Mouse (Mus musculus) embryonic facial prominence, embryonic 14.5 days (tissue): ENCODE data around the gene Ctc1. TPM values are rescaled to one million over a fixed set of nuclear protein-coding genes. Genes with fewer than 3 reads are reported as not detected.

ENCODE experiments used
- ATAC-seq: fragments of 200-750 bp; cut with Nextera tagmentation; 2 replicates; pipeline ENCODE4 v1.8.0; 2017; ENCODE audit warnings: low read depth, moderate number of reproducible peaks, moderate TSS enrichment
- DNase-seq: peaks from one replicate; pipeline ENCODE4 v3.0.0-alpha.2; 2015; ENCODE audit warnings: low spot score
- H3K27ac ChIP-seq: fragments of 300-500 bp; sonication (generic); replicated peaks from 2 replicates; pipeline ENCODE4 v1.5.1; 2014; ENCODE audit warnings: low read depth, mild to moderate bottlenecking, low read length, moderate library complexity
- H3K27me3 ChIP-seq: fragments of 300-500 bp; sonication (generic); replicated peaks from 2 replicates; pipeline ENCODE4 v1.6.1; 2014; ENCODE audit warnings: low read length; ENCODE audit not compliant: control insufficient read depth, insufficient read depth
- H3K36me3 ChIP-seq: fragments of 300-500 bp; sonication (generic); 2 replicates; pipeline ENCODE4 v1.6.1; 2014; ENCODE audit warnings: low read length, mixed read lengths; ENCODE audit not compliant: control insufficient read depth, insufficient read depth
- H3K4me1 ChIP-seq: fragments of 300-500 bp; sonication (generic); 2 replicates; pipeline ENCODE4 v1.6.1; 2014; ENCODE audit warnings: antibody characterized with exemption, low read length; ENCODE audit not compliant: control insufficient read depth, insufficient read depth
- H3K4me2 ChIP-seq: fragments of 300-500 bp; sonication (generic); 2 replicates; pipeline ENCODE4 v1.6.1; 2014; ENCODE audit warnings: low read depth, mild to moderate bottlenecking, low read length, moderate library complexity, mixed read lengths
- H3K4me3 ChIP-seq: fragments of 300-500 bp; sonication (generic); 2 replicates; pipeline ENCODE4 v1.5.1; 2014; ENCODE audit warnings: low read depth, mild to moderate bottlenecking, low read length
- H3K9ac ChIP-seq: fragments of 300-500 bp; sonication (generic); 2 replicates; pipeline ENCODE4 v1.6.1; 2014; ENCODE audit warnings: low read depth, mild to moderate bottlenecking, low read length, moderate library complexity, mixed read lengths
- H3K9me3 ChIP-seq: fragments of 300-500 bp; sonication (generic); 2 replicates; pipeline ENCODE4 v1.6.1; 2016; ENCODE audit warnings: low read length; ENCODE audit not compliant: control insufficient read depth
- WGBS: fragments of 180-500 bp; shearing (Covaris S2); extraction: QIAGEN DNeasy Blood & Tissue Kit; methylation state at CpG from one replicate; pipeline ENCODE4 v1.1.7; 2014; 5-methylcytosine and 5-hydroxymethylcytosine counted together
- polyA plus RNA-seq: library from polyadenylated mRNA; unstranded; fragments of >200 nt; fragmentation: Nextera tagmentation; extraction: Ambion mirVana; gene quantifications from 2 replicates; pipeline ENCODE4 v1.2.1, GENCODE M21; 2014

Ctc1 gene
- polyA plus RNA-seq, 1 experiment from 2014 or later, result 36.5 TPM

DNA sequence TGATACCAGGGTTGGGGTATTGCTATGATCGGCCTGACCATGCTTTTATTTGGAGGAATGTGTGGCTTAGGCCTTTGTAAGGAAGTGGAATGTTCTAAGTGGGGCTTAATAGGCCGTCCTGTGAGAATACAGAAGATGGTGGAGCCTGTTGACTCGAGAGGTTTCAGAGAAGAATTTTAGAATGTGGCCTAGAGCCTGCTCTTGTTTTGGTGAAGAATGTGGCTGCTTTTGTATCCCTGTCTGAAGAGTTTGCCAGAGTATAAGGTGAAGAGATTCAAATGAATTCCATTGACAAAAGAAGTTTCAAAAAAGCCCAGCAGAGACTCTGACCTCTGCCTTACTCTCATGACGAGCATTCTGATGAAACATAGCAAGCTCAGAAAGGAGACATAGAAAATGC lies 36.1 kb downstream of the Ctc1 start:
- no peak overlapping the region for H3K27ac ChIP-seq
- H3K36me3 ChIP-seq, result peaks cover 46% of the 10 kb centered on the region
- no peaks in the 10 kb centered on the region for H3K9me3 ChIP-seq
- H3K4me3 ChIP-seq, result no peak overlapping the region
- 83% methylated on average over 4 of the region's 4 CpGs for WGBS
- no peak for ATAC-seq
- H3K4me1 ChIP-seq, result no peaks in the 10 kb centered on the region
- H3K27me3 ChIP-seq, result no peaks in the 10 kb centered on the region
- no peak for DNase-seq
- no peak overlapping the region for H3K9ac ChIP-seq
- H3K4me2 ChIP-seq, result no peak overlapping the region

DNA sequence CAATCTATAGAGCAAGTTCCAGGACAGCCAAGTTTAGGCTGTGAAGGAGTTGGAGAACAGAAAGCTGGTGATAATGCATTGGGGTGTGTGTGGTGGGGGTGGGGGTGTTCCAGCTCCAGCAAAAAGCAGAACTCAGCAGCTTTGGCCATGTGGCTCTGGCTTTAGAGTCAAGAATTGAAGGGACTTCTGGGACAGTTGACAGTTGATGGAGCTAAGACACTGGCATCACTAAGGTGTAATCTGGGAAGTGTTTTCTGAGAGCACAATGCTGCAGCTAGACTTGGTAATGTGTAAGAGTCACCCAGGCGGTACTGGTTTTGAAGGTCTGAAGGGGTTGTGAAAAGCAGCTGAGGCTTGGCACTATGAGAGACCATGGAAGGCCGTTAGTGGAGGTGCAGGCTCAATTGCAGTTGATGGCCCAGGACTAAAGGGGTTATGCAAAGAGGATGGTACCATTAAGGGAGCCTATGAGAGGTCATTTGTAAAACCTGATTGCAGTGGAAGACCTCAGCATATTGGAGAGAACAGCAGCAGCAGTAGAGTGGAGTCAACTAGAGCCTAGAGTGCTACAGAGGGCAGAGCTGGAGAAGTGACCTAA lies 37.2 kb downstream of the Ctc1 start:
- WGBS, result 80% methylated on average over 2 of the region's 2 CpGs
- peaks cover 46% of the 10 kb centered on the region for H3K36me3 ChIP-seq
- no peak for ATAC-seq

DNA sequence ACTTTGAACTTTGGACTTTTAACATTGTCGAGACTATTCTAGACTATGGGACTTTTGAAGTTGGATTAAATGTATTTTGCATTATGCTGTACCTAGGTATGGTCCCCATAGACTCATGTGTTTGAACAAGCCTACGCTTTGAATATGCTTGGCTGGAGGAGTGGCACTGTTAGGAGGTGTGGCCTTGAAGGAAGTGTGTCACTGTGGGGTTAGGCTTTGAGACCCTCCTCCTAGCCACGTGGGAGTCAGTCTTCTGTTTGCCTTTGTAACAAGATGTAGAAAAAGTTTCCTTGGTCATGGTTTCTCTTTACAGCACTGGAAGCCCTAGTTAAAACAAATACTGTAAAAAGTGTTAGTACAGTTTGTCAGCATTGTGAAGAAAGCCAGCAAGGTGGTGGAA lies 38.1 kb downstream of the Ctc1 start:
- Histone ChIP-seq H3K27ac (no peak overlapping the region), H3K36me3 (peaks cover 40% of the 10 kb centered on the region), H3K9ac (no peak overlapping the region), H3K27me3 (no peaks in the 10 kb centered on the region), H3K4me1 (peaks cover 5% of the 10 kb centered on the region), H3K4me2 (no peak overlapping the region), H3K9me3 (no peaks in the 10 kb centered on the region), H3K4me3 (no peak overlapping the region)
- ATAC-seq (no peak), DNase-seq (no peak)
- WGBS, result 76% methylated on average over 3 of the region's 3 CpGs

More for the DNA sequence above, 37.2 kb downstream of the Ctc1 start:
- no peaks in the 10 kb centered on the region for H3K9me3 ChIP-seq
- H3K4me1 ChIP-seq, result no peaks in the 10 kb centered on the region
- H3K9ac ChIP-seq, result no peak overlapping the region
- no peak overlapping the region for H3K4me3 ChIP-seq
- H3K4me2 ChIP-seq, result no peak overlapping the region
- DNase-seq, result no peak
- no peak overlapping the region for H3K27ac ChIP-seq
- no peaks in the 10 kb centered on the region for H3K27me3 ChIP-seq

DNA sequence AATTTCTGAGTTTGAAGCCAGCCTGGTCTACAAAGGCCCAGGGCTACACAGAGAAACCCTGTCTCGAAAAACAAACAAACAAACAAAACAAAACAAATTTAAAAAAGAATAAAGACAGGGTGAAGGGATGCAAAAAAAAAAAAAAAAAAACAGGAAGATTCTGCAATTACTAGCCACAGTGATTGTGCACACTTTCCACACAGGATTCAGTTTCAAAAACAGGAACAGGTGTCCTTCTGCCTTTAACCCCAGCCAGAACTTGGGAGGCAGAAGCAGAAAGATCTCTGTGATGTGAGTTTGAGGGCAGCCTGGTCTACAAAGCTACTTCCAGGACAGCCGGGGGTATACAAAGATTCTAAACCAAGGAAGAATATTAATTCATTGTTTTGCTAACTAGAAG lies 42.6 kb downstream of the Ctc1 start:
- peak overlapping the region; percentile 75 for H3K4me2 ChIP-seq
- peaks cover 6% of the 10 kb centered on the region; the same call in 1 of the 2 replicates for H3K36me3 ChIP-seq
- peak overlapping the region; percentile 97 for H3K4me3 ChIP-seq
- H3K9ac ChIP-seq, result peak overlapping the region; percentile 76
- 82% methylated on average over 2 of the region's 2 CpGs for WGBS
- ATAC-seq (no peak), DNase-seq (no peak)
- peaks cover 19% of the 10 kb centered on the region for H3K4me1 ChIP-seq
- no peaks in the 10 kb centered on the region for H3K27me3 ChIP-seq
- no peaks in the 10 kb centered on the region for H3K9me3 ChIP-seq
- peak overlapping the region; percentile 82 for H3K27ac ChIP-seq

DNA sequence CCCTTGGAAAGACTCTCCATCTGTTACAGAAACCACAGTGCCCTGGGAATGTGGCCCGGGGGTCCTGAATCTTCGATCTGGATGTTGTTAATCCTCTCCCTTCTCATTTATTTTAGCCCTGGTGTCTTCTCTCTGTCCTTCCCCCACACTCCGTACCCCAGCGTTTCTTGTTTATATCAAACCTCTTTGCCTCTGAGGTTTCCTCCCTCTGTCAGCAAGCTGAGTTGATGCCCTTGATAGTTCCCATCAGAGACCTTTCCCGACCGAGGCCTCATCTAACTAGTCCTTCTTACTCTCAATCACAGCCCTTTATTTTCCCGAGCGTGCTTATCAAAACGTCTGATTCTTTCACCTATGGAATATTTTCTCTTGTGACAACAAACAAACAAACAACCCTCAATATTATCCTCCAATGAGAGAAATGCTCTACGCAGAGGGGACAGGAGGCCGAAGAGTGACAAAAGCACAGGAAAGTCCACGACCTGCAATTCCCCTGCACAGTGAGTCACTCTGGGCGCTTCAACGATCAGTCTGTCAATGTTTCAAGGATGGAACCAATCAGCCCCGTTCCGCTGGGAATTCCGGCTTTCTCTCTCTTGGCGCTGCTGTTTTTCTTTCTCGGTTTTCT lies 43.1 kb downstream of the Ctc1 start:
- no peak for DNase-seq
- Histone ChIP-seq H3K4me2 (peak overlapping the region; percentile 75), H3K9ac (peak overlapping the region; percentile 76), H3K9me3 (no peaks in the 10 kb centered on the region), H3K36me3 (peaks cover 6% of the 10 kb centered on the region; the same call in 1 of the 2 replicates), H3K4me1 (peaks cover 19% of the 10 kb centered on the region), H3K4me3 (peak overlapping the region; percentile 97), H3K27ac (peak overlapping the region; percentile 82), H3K27me3 (no peaks in the 10 kb centered on the region)
- WGBS, result 1% methylated on average over 19 of the region's 19 CpGs
- ATAC-seq, result no peak

DNA sequence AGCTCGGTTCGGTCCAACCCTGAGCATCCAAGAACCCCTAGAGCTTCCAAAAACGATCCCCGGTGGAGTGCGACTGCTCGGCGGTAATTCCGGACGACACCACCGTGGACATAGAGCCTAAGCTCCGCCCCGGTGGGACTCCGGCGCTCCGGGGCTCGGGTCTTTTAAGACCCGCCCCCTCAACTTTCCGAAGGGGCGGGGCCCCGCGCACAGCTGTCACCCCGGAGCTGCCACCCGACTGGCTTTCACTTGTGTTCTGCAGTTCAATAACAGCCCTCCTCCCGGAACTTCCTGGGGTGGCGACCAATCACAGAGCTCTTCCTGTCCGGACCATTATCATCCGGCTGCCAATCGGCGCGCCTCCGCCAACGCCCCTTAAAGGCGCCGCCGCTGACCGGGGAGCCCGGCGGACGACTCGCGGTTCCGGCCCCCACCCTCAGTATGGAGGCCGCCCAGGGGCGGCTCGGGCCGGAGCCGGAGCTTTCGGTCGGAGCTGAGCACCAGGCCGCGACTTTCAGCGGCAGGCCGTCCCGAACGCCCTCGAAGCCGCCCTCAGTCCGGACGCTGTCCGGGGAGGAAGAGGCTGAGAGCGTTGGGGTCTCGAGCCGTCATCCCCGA lies 43.8 kb downstream of the Ctc1 start, which contains the start of gene Borcs6:
Gene Borcs6, plus strand, starts transcription at position 361 of the 618 bp plus-strand sequence.
- peak within 1 kb of the TSS; percentile 90 for H3K9ac ChIP-seq
- under 1% methylated on average over 59 of the region's 64 CpGs for WGBS
- ATAC-seq, result peak; percentile 93

DNA sequence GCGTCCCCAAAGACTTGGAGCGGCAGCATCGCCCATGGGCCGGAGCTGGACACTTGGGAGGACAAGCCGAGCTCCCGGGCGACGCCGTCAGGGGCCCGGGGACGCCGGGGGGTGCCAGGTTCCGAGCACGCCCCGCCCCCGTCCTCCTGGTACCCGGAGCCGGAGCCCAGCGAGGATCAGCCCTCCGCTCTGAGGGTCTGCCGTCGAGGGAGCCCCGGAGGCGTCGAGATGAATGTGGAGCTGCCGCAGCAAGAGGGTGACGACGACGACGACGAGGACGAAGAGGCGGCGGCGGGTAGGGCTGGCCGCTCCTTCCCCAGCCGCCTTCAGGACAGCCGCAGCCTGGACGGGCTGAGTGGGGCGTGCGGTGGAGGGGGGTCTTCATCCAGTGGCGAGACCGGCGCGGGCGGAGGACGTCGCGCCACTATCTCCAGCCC lies 44.3 kb downstream of the Ctc1 start:
- 0% methylated on average over 17 of the region's 49 CpGs for WGBS
- ATAC-seq, result peak; percentile 3; the same call in 1 of the 2 replicates
- peak overlapping the region; percentile 96 for H3K4me2 ChIP-seq
- peaks cover 19% of the 10 kb centered on the region for H3K4me1 ChIP-seq
- DNase-seq, result peak; percentile 31
- H3K4me3 ChIP-seq, result peak overlapping the region; percentile 97
- peak overlapping the region; percentile 86 for H3K27ac ChIP-seq
- H3K27me3 ChIP-seq, result no peaks in the 10 kb centered on the region
- no peaks in the 10 kb centered on the region for H3K9me3 ChIP-seq
- H3K9ac ChIP-seq, result peak overlapping the region; percentile 90
- H3K36me3 ChIP-seq, result no peaks in the 10 kb centered on the region

More for the DNA sequence above, 43.8 kb downstream of the Ctc1 start, which contains the start of gene Borcs6:
- Histone ChIP-seq H3K9me3 (no peaks in the 10 kb centered on the region), H3K4me2 (peak within 1 kb of the TSS; percentile 96), H3K27ac (peak within 1 kb of the TSS; percentile 86), H3K4me1 (peaks cover 19% of the 10 kb centered on the region), H3K4me3 (peak within 1 kb of the TSS; percentile 97), H3K27me3 (no peaks in the 10 kb centered on the region), H3K36me3 (0 out of 2 replicates have a peak, but pooled peaks cover under 1% of the 10 kb centered on the region)
- DNase-seq, result peak; percentile 99

DNA sequence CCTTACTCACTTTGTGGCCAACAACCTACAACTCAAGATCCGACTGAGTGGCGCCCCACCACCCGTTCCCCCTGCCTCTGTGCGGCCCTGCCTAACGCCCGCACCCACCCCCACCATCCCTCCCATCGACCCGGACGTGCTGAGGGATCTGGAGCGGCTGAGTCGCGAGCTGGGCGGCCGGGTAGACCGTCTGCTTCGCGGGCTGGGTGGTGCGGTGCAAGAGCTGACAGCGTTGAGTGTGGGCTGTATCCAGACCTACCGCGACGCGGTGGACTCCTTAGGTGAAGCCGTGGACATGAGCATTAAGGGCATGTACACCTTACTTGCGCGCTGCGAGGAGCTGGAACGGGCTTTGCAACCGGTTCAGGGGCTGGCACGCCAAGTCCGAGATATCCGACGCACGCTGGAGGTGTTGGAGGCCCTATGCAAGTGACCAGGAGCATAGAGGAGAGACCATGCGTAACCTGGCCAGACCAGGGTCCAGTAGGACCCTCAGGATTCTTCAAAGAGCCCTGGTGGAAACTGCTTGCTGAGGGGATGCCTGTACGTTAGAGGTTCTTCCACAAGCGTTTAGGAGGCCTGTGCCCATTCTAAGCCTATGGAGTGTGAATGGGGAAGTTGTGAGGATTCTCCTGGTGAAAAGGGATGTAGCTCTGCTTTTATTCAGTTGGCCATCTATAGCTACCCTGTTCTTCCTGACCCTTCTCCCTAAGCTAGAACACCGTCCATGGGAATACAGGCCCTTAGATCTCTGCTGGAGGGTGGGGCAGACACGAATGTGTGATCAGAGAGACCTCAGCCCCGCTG lies 44.9 kb downstream of the Ctc1 start:
- DNase-seq, result no peak
- no peaks in the 10 kb centered on the region for H3K27me3 ChIP-seq
- WGBS, result 1% methylated on average over 39 of the region's 40 CpGs
- H3K4me1 ChIP-seq, result peaks cover 19% of the 10 kb centered on the region
- H3K36me3 ChIP-seq, result no peaks in the 10 kb centered on the region
- H3K4me2 ChIP-seq, result peak overlapping the region; percentile 96
- ATAC-seq, result no peak
- H3K4me3 ChIP-seq, result peak overlapping the region; percentile 97
- H3K9me3 ChIP-seq, result no peaks in the 10 kb centered on the region
- peak overlapping the region; percentile 86 for H3K27ac ChIP-seq
- H3K9ac ChIP-seq, result peak overlapping the region; percentile 90
